Mouse (Mus musculus) small intestine, adult 2 months (tissue): Measurements from ENCODE around the gene Ablim2. TPM values are rescaled to one million over a fixed set of nuclear protein-coding genes. Genes with fewer than 3 reads are reported as not detected.

Experiments
- H3K27ac ChIP-seq: fragments of 200-500 bp; 2 replicates; pipeline ENCODE4 v1.5.1; 2012; ENCODE audit warnings: low read depth, low read length, control low read depth, inconsistent platforms; ENCODE audit not compliant: insufficient read depth
- H3K27me3 ChIP-seq: fragments of 200-500 bp; 2 replicates; pipeline ENCODE4 v1.6.1; 2012; ENCODE audit warnings: mild to moderate bottlenecking, moderate library complexity, low read length, inconsistent platforms; ENCODE audit not compliant: control insufficient read depth, insufficient read depth
- H3K36me3 ChIP-seq: fragments of 200-500 bp; 2 replicates; pipeline ENCODE4 v1.6.1; 2012; ENCODE audit warnings: mild to moderate bottlenecking, low read length, control low read depth, inconsistent platforms; ENCODE audit not compliant: control insufficient read depth, insufficient read depth
- H3K4me1 ChIP-seq: fragments of 200-500 bp; 2 replicates; pipeline ENCODE4 v1.6.1; 2012; ENCODE audit warnings: low read length, inconsistent platforms, mixed read lengths; ENCODE audit not compliant: control insufficient read depth, insufficient read depth, insufficient read length
- H3K4me3 ChIP-seq: fragments of 200-500 bp; 2 replicates; pipeline ENCODE4 v1.5.1; 2012; ENCODE audit warnings: low read depth, mild to moderate bottlenecking, control low read depth, inconsistent platforms, low read length, moderate library complexity
- CTCF ChIP-seq: fragments of 200-500 bp; IDR thresholded peaks from 2 replicates; pipeline ENCODE4 v1.5.1; 2012; ENCODE audit warnings: low read depth, mild to moderate bottlenecking, control low read depth, inconsistent platforms, low read length, moderate library complexity, mixed read lengths; ENCODE audit not compliant: insufficient replicate concordance, insufficient read length; ENCODE audit errors: extremely low read depth
- POLR2A ChIP-seq: fragments of 200-500 bp; IDR thresholded peaks from 2 replicates; pipeline ENCODE4 v1.6.1; 2012; ENCODE audit warnings: low read depth, mild to moderate bottlenecking, control low read depth, inconsistent platforms, low read length, moderate library complexity
- WGBS: fragments of 180-500 bp; shearing (Covaris S2); methylation state at CpG from one replicate; pipeline ENCODE4 v1.1.7; 2018; 5-methylcytosine and 5-hydroxymethylcytosine counted together
- polyA plus RNA-seq: library from polyadenylated mRNA; depleted of rRNA; stranded (reverse); fragments of >200 nt; gene quantifications from 2 replicates; pipeline ENCODE4 v1.2.3, GENCODE M21; 2012

The Ablim2 gene
- polyA plus RNA-seq, 1 experiment = 9.1 TPM

DNA sequence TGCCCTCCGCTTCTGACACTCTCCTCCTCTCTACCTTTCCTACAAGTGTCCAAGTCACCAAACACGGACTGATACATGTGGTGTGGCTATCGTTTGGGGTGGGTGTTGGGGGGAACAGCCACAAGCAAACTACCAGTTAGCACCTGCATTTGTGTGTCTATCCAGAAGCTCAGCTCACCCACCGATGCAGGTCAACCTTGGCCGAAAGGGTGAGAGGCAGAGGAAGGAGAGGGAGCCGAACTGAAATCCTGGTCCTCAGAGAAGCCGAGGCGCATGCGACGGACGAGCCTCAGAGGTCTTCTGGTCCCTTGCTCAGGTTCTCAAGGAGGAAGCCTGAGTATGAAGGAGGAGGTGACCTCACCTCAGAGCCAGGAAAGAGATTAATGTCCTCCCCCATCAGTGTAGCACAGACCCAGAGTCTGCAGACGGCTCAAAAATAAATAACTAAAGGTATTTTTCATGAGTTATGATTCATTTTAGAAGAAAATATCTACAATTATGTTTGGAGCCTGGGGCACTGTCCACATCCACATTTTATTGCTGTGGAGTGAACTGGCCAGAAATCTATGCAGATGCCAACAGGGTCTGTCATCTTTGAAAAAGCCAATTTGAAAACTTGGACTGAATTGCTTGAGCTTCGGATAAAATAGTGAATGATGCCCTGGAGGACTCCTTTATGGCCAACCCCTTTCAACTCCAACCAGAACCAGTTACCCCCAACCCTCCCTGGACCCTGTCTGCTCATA is 133.5 kb downstream of the Ablim2 start:
- H3K27me3 ChIP-seq = peaks cover 3% of the 10 kb centered on the region
- no peak overlapping the region for H3K27ac ChIP-seq
- H3K4me3 ChIP-seq = no peak overlapping the region
- H3K4me1 ChIP-seq = peaks cover 7% of the 10 kb centered on the region; the same call in 1 of the 2 replicates
- no peaks in the 10 kb centered on the region for H3K36me3 ChIP-seq
- 92% methylated on average over 13 of the region's 13 CpGs for WGBS
- no peak for TF ChIP-seq POLR2A
- TF ChIP-seq CTCF = no peak

DNA sequence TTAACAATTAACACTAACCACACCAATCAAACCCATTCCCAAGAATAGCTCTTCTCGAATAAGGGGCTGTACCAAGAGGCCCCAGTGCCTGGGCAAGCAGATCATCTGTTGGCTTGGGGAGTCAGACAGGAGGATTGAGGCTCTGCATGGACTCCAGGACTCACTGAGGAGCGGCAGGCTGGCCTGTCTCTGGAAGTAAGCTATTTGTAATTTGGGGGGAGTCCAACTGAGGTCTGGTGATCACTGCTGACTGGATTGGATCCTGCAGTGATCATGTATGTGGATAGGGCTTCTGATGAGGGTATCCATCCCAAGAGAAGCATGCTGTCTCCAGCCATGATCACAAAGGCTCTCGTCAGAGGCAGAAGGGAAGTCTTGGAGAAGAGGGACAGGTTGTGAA is 134.7 kb downstream of the Ablim2 start:
- Histone ChIP-seq H3K36me3 (no peaks in the 10 kb centered on the region), H3K27ac (no peak overlapping the region), H3K4me1 (peaks cover 7% of the 10 kb centered on the region; the same call in 1 of the 2 replicates), H3K4me3 (no peak overlapping the region), H3K27me3 (peaks cover 3% of the 10 kb centered on the region)
- no peak for TF ChIP-seq CTCF
- no peak for TF ChIP-seq POLR2A
- 71% methylated on average over 3 of the region's 3 CpGs for WGBS

DNA sequence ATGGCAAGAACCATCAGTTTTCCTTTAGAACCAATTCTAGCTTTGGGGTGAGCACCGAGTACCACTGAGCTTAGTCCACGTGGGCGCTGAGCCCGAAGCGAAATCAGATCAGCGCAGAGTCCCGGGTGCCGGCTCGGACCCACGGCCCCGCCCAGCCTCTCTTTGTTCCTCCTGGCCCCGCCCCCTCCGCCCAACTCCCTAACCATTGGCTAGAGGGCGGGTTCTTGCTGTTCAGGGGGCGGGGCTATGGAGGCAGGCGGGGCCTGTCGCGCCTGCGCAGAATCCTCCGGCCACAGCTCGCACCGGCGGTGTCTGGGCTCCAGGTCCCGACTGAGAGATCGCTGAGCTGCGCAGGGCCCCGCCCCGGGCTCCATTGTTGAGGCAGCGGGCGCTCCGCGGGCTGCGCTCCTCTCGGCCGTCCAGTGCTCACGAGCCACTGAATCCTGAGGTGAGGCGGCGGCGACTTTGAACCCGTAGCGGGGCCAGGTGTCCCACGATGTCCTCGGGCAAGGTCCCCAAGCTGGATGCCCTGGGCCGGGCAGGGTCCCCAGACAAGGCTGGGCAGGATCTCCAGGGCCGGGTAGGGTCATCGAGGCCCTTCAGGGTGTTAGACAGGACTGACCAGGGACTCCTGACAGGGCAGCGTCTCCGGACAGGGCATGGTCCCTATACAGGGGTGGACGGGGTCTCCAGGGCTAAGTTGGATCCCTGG is 135.6 kb downstream of the Ablim2 start, which contains the start of gene Afap1:
Afap1 (plus strand) TSS at position 227 of the 712 bp plus-strand sequence.
- Histone ChIP-seq H3K4me1 (peaks cover 7% of the 10 kb centered on the region; the same call in 1 of the 2 replicates), H3K27me3 (peaks cover 3% of the 10 kb centered on the region), H3K4me3 (peak within 1 kb of the TSS; percentile 84), H3K36me3 (no peaks in the 10 kb centered on the region), H3K27ac (peak within 1 kb of the TSS; percentile 36; the same call in 1 of the 2 replicates)
- WGBS = under 1% methylated on average over 49 of the region's 49 CpGs
- TF ChIP-seq CTCF (no peak), POLR2A (peak; percentile 61)

DNA sequence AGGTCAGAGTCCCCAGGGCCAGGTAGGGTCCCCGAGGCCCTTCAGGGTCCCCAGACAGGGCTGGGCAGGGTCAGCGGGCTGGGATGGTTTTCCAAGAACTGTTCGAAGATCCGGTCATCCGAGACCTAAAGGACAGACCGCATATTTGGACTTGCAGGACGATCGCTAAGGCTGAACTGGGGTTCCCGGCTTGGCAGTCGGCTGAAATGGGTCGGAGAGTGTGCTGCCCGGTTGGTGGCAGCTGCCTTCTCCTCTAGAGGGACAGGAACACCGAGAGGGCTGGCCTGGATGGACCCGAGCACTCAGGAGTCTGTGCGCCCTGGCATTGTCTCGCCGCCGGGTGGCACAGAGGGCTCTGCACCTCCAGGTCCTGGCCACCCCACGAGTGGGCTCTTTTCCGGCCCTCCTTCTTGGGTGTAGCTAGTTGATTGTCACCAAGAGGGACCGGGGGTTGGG is 136.2 kb downstream of the Ablim2 start:
- Histone ChIP-seq H3K27me3 (peaks cover 3% of the 10 kb centered on the region), H3K27ac (no peak overlapping the region), H3K4me1 (peaks cover 7% of the 10 kb centered on the region; the same call in 1 of the 2 replicates), H3K36me3 (no peaks in the 10 kb centered on the region), H3K4me3 (peak overlapping the region; percentile 84)
- TF ChIP-seq CTCF = no peak
- TF ChIP-seq POLR2A = no peak
- 3% methylated on average over 21 of the region's 21 CpGs for WGBS

DNA sequence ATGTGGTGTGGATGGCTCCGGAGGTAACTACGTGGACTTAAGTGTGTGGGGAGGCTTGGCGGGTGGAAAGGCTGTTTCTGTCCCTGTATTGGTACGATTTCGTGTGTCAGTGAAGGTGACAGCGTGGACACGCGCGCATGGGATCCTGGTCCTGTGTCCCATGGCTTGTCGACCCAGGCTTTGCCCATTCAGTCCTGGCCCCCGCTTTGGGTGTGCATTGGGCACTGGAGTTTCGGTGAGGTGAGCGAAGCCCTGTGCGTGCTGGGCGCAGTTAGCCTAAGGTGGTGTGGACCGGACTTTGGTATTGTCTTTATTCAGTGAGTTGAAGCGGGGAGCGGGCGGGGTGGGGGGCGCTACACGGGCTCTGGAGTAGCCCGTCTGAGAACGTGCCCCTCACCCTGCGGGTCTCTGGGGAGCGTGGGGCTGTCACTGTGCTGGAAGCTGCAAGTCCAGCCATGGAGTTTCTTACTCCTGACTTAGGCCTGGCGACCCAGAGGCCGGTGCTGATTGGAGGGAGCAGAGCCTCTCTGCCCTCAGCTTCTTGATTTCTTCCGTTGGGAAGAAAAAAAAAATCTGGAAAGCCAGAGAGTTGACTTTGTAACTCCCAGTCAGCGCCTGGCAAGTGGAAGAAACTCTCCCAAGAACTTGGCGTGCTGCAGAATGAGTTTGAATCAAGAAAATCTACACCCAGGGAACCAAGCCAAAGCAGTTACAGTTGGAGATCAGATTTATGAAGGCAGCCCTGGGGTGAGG is 136.8 kb downstream of the Ablim2 start:
- peak overlapping the region; percentile 84 for H3K4me3 ChIP-seq
- H3K4me1 ChIP-seq = peaks cover 7% of the 10 kb centered on the region; the same call in 1 of the 2 replicates
- WGBS = 45% methylated on average over 30 of the region's 30 CpGs
- TF ChIP-seq POLR2A (no peak), CTCF (no peak)
- H3K36me3 ChIP-seq = no peaks in the 10 kb centered on the region
- H3K27me3 ChIP-seq = peaks cover 3% of the 10 kb centered on the region
- H3K27ac ChIP-seq = no peak overlapping the region

DNA sequence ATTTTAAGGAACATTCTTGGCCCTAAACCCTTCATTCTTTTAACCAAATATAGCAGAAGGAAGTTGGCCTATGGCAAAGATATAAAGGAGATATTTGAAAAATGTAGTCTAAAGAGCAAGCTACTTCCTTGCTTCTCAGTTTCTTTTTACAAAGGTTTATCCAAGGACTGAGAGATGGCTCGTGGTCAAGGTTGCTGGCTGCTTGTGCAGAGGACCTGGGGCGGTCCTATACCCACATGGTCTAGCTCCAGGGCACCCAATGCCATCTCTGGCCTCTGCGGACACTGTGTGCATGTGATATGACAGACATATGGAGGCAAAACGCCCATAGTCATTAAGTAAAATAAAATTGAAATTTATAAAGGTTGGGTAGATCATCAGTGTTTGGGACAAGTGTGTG is 138.2 kb downstream of the Ablim2 start:
- no peak for TF ChIP-seq CTCF
- TF ChIP-seq POLR2A = no peak
- Histone ChIP-seq H3K4me1 (peaks cover 7% of the 10 kb centered on the region), H3K27ac (no peak overlapping the region), H3K27me3 (peaks cover 3% of the 10 kb centered on the region), H3K36me3 (no peaks in the 10 kb centered on the region), H3K4me3 (no peak overlapping the region)
- 86% methylated on average over 4 of the region's 4 CpGs for WGBS

DNA sequence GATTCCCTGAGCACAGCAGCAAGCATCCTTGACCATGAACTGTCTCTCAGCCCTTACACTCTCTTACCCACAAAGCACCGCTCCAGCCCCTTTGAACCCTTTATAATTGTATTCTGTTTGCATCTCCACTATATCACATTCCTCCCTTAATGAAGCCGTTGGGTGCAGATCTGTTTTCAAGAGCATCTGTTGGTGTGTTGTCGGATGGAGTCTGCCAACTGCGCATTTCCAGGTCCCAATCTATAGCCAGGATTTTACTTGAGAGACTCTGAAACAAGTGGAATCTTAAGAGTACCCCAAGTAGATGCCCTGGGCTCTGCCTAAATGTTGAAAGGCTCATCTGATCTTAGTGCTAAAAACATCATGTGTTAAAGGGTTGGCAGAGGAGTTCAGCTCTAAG is 138.9 kb downstream of the Ablim2 start:
- TF ChIP-seq POLR2A = no peak
- no peak for TF ChIP-seq CTCF
- WGBS = 90% methylated on average over 4 of the region's 4 CpGs
- peaks cover 3% of the 10 kb centered on the region for H3K27me3 ChIP-seq
- no peaks in the 10 kb centered on the region for H3K36me3 ChIP-seq
- H3K4me1 ChIP-seq = peaks cover 10% of the 10 kb centered on the region
- no peak overlapping the region for H3K27ac ChIP-seq
- H3K4me3 ChIP-seq = no peak overlapping the region
